Mouse (Mus musculus): ENCODE data around the gene Map4k3. TPM values are rescaled to one million over a fixed set of nuclear protein-coding genes. Genes with fewer than 3 reads are reported as not detected.

The Map4k3 gene
- polyA plus RNA-seq, 1 experiment from 2014 or later = 17.7 TPM

GRCm38 (mm10) chr17:80696956-80697355 is 31.3 kb downstream of the Map4k3 start:
- no peaks in the 10 kb centered on the region for H3K27me3 ChIP-seq (replicated peaks; ENCODE audit: control insufficient read depth, insufficient read depth, low read length)
- peaks cover 30% of the 10 kb centered on the region for H3K4me1 ChIP-seq (ENCODE audit: control insufficient read depth, insufficient read depth, low read depth, low read length)
- H3K9me3 ChIP-seq (ENCODE audit: control insufficient read depth, low read length) = no peaks in the 10 kb centered on the region
- peak; percentile 29; the same call in 1 of the 2 replicates for ATAC-seq
- WGBS = 91% methylated on average over 5 of the region's 5 CpGs
- H3K27ac ChIP-seq (ENCODE audit: low read depth, low read length) = no peak overlapping the region
- H3K4me2 ChIP-seq (ENCODE audit: low read length) = no peak overlapping the region
- H3K9ac ChIP-seq (ENCODE audit: low read depth, low read length) = no peak overlapping the region
- no peaks in the 10 kb centered on the region for H3K36me3 ChIP-seq (ENCODE audit: control insufficient read depth, insufficient read depth, low read length)
- no peak overlapping the region for H3K4me3 ChIP-seq (ENCODE audit: low read length)

- no peak overlapping the region for H3K27ac ChIP-seq (ENCODE audit: low read depth, low read length)
- WGBS = 88% methylated on average over 6 of the region's 6 CpGs
- no peak for ATAC-seq
Measured at GRCm38 (mm10) chr17:80696210-80696609, 32.1 kb downstream of the Map4k3 start.

GRCm38 (mm10) chr17:80693707-80694106 is 34.6 kb downstream of the Map4k3 start:
- no peaks in the 10 kb centered on the region for H3K27me3 ChIP-seq (replicated peaks; ENCODE audit: control insufficient read depth, insufficient read depth, low read length)
- no peak overlapping the region for H3K4me3 ChIP-seq (ENCODE audit: low read length)
- no peak overlapping the region for H3K27ac ChIP-seq (ENCODE audit: low read depth, low read length)
- H3K9ac ChIP-seq (ENCODE audit: low read depth, low read length) = no peak overlapping the region
- no peaks in the 10 kb centered on the region; the same call in 1 of the 2 replicates for H3K36me3 ChIP-seq (ENCODE audit: control insufficient read depth, insufficient read depth, low read length)
- ATAC-seq = no peak
- H3K4me1 ChIP-seq (ENCODE audit: control insufficient read depth, insufficient read depth, low read depth, low read length) = peaks cover 25% of the 10 kb centered on the region
- 60% methylated on average over 7 of the region's 7 CpGs for WGBS
- no peaks in the 10 kb centered on the region for H3K9me3 ChIP-seq (ENCODE audit: control insufficient read depth, low read length)
- no peak overlapping the region for H3K4me2 ChIP-seq (ENCODE audit: low read length)

More at GRCm38 (mm10) chr17:80696210-80696609, 32.1 kb downstream of the Map4k3 start:
- Histone ChIP-seq H3K9ac (ENCODE audit: low read depth, low read length) (no peak overlapping the region), H3K4me3 (ENCODE audit: low read length) (no peak overlapping the region), H3K36me3 (ENCODE audit: control insufficient read depth, insufficient read depth, low read length) (no peaks in the 10 kb centered on the region), H3K4me1 (ENCODE audit: control insufficient read depth, insufficient read depth, low read depth, low read length) (peaks cover 27% of the 10 kb centered on the region), H3K27me3 (replicated peaks; ENCODE audit: control insufficient read depth, insufficient read depth, low read length) (no peaks in the 10 kb centered on the region), H3K4me2 (ENCODE audit: low read length) (no peak overlapping the region), H3K9me3 (ENCODE audit: control insufficient read depth, low read length) (no peaks in the 10 kb centered on the region)

- ATAC-seq = peak; percentile 16; the same call in 1 of the 2 replicates
- Histone ChIP-seq H3K9me3 (ENCODE audit: control insufficient read depth, low read length) (no peaks in the 10 kb centered on the region), H3K4me2 (ENCODE audit: low read length) (no peak overlapping the region), H3K4me3 (ENCODE audit: low read length) (no peak overlapping the region), H3K36me3 (ENCODE audit: control insufficient read depth, insufficient read depth, low read length) (no peaks in the 10 kb centered on the region; the same call in 1 of the 2 replicates), H3K9ac (ENCODE audit: low read depth, low read length) (no peak overlapping the region), H3K4me1 (ENCODE audit: control insufficient read depth, insufficient read depth, low read depth, low read length) (peaks cover 14% of the 10 kb centered on the region), H3K27me3 (replicated peaks; ENCODE audit: control insufficient read depth, insufficient read depth, low read length) (no peaks in the 10 kb centered on the region), H3K27ac (ENCODE audit: low read depth, low read length) (no peak overlapping the region)
- 79% methylated on average over 13 of the region's 13 CpGs for WGBS
Measured at GRCm38 (mm10) chr17:80692183-80692582, 36.1 kb downstream of the Map4k3 start.

- Histone ChIP-seq H3K4me2 (ENCODE audit: low read length) (no peak overlapping the region), H3K27me3 (replicated peaks; ENCODE audit: control insufficient read depth, insufficient read depth, low read length) (no peaks in the 10 kb centered on the region), H3K4me3 (ENCODE audit: low read length) (no peak overlapping the region), H3K4me1 (ENCODE audit: control insufficient read depth, insufficient read depth, low read depth, low read length) (peaks cover 10% of the 10 kb centered on the region), H3K36me3 (ENCODE audit: control insufficient read depth, insufficient read depth, low read length) (no peaks in the 10 kb centered on the region; the same call in 1 of the 2 replicates), H3K9me3 (ENCODE audit: control insufficient read depth, low read length) (no peaks in the 10 kb centered on the region), H3K9ac (ENCODE audit: low read depth, low read length) (no peak overlapping the region), H3K27ac (ENCODE audit: low read depth, low read length) (no peak overlapping the region)
- no peak for ATAC-seq
- WGBS = 81% methylated on average over 11 of the region's 11 CpGs
Measured at GRCm38 (mm10) chr17:80688701-80689100, 39.6 kb downstream of the Map4k3 start.

GRCm38 (mm10) chr17:80686066-80686465 is 42.2 kb downstream of the Map4k3 start:
- H3K4me2 ChIP-seq (ENCODE audit: low read length) = no peak overlapping the region
- no peaks in the 10 kb centered on the region for H3K27me3 ChIP-seq (replicated peaks; ENCODE audit: control insufficient read depth, insufficient read depth, low read length)
- 92% methylated on average over 5 of the region's 5 CpGs for WGBS
- H3K4me1 ChIP-seq (ENCODE audit: control insufficient read depth, insufficient read depth, low read depth, low read length) = peaks cover 9% of the 10 kb centered on the region
- no peak overlapping the region for H3K27ac ChIP-seq (ENCODE audit: low read depth, low read length)
- H3K9me3 ChIP-seq (ENCODE audit: control insufficient read depth, low read length) = no peaks in the 10 kb centered on the region
- no peak overlapping the region for H3K9ac ChIP-seq (ENCODE audit: low read depth, low read length)
- H3K36me3 ChIP-seq (ENCODE audit: control insufficient read depth, insufficient read depth, low read length) = no peaks in the 10 kb centered on the region; the same call in 1 of the 2 replicates
- ATAC-seq = no peak
- H3K4me3 ChIP-seq (ENCODE audit: low read length) = no peak overlapping the region

- peak; percentile 65 for ATAC-seq
- 48% methylated on average over 6 of the region's 6 CpGs for WGBS
- Histone ChIP-seq H3K27me3 (replicated peaks; ENCODE audit: control insufficient read depth, insufficient read depth, low read length) (no peaks in the 10 kb centered on the region), H3K27ac (ENCODE audit: low read depth, low read length) (0 out of 2 replicates have a peak overlapping the region, but pooled peaks have one; percentile 9), H3K4me1 (ENCODE audit: control insufficient read depth, insufficient read depth, low read depth, low read length) (peaks cover 6% of the 10 kb centered on the region), H3K36me3 (ENCODE audit: control insufficient read depth, insufficient read depth, low read length) (no peaks in the 10 kb centered on the region), H3K4me3 (ENCODE audit: low read length) (no peak overlapping the region), H3K4me2 (ENCODE audit: low read length) (no peak overlapping the region), H3K9ac (ENCODE audit: low read depth, low read length) (no peak overlapping the region; the same call in 1 of the 2 replicates), H3K9me3 (ENCODE audit: control insufficient read depth, low read length) (no peaks in the 10 kb centered on the region)
Measured at GRCm38 (mm10) chr17:80683821-80684576, 44.3 kb downstream of the Map4k3 start.

GRCm38 (mm10) chr17:80683041-80683440 is 45.2 kb downstream of the Map4k3 start:
- no peak for ATAC-seq
- Histone ChIP-seq H3K4me2 (ENCODE audit: low read length) (no peak overlapping the region), H3K9me3 (ENCODE audit: control insufficient read depth, low read length) (no peaks in the 10 kb centered on the region), H3K36me3 (ENCODE audit: control insufficient read depth, insufficient read depth, low read length) (no peaks in the 10 kb centered on the region), H3K27me3 (replicated peaks; ENCODE audit: control insufficient read depth, insufficient read depth, low read length) (no peaks in the 10 kb centered on the region), H3K27ac (ENCODE audit: low read depth, low read length) (no peak overlapping the region), H3K4me1 (ENCODE audit: control insufficient read depth, insufficient read depth, low read depth, low read length) (peaks cover 6% of the 10 kb centered on the region), H3K4me3 (ENCODE audit: low read length) (no peak overlapping the region), H3K9ac (ENCODE audit: low read depth, low read length) (no peak overlapping the region)
- 79% methylated on average over 5 of the region's 5 CpGs for WGBS

GRCm38 (mm10) chr17:80678190-80678589 is 50.1 kb downstream of the Map4k3 start:
- ATAC-seq = no peak
- Histone ChIP-seq H3K9me3 (ENCODE audit: control insufficient read depth, low read length) (no peaks in the 10 kb centered on the region), H3K27ac (ENCODE audit: low read depth, low read length) (no peak overlapping the region), H3K4me3 (ENCODE audit: low read length) (no peak overlapping the region), H3K27me3 (replicated peaks; ENCODE audit: control insufficient read depth, insufficient read depth, low read length) (no peaks in the 10 kb centered on the region), H3K36me3 (ENCODE audit: control insufficient read depth, insufficient read depth, low read length) (no peaks in the 10 kb centered on the region), H3K9ac (ENCODE audit: low read depth, low read length) (no peak overlapping the region), H3K4me2 (ENCODE audit: low read length) (no peak overlapping the region), H3K4me1 (ENCODE audit: control insufficient read depth, insufficient read depth, low read depth, low read length) (no peaks in the 10 kb centered on the region)
- WGBS = 53% methylated on average over 6 of the region's 6 CpGs
